Mouse (Mus musculus): ENCODE data around the gene Snx22. TPM values are rescaled to one million over a fixed set of nuclear protein-coding genes. Genes with fewer than 3 reads are reported as not detected.

The Snx22 gene
- polyA plus RNA-seq, 1 experiment: 0.16 TPM

DNA sequence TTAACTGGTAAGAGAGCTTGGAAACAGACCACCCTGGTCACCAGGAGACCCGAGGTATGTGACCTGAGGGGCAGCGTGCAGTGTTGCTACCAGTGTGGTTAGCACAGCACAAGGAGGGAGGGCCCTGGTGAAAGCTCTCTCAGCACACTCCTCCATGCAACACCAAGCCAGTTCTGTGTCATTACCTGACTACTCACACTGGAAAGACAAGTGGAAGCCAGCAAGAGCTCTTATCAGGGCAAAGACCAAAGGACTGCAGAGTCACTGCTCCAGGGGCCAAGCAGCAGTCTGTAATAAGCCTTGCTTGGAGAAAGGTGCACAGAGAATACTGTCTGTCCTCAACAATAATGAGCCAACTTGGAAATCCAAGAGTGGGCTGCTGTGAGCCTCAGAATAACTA, 23.1 kb upstream of the Snx22 start:
- peaks cover 24% of the 10 kb centered on the region for H3K4me1 ChIP-seq
- peaks cover 99% of the 10 kb centered on the region for H3K36me3 ChIP-seq (replicated peaks; ENCODE audit: low read length)
- H3K9me3 ChIP-seq: no peaks in the 10 kb centered on the region
- TF ChIP-seq GATA1 (IDR thresholded peaks at IDR 0.05; ENCODE audit: borderline replicate concordance, low read length) (no peak), FLI1 (IDR thresholded peaks at IDR 0.05; ENCODE audit: low read length) (no peak)
- H3K27me3 ChIP-seq (replicated peaks): no peaks in the 10 kb centered on the region
- H3K4me3 ChIP-seq (replicated peaks): peak overlapping the region; percentile 25

DNA sequence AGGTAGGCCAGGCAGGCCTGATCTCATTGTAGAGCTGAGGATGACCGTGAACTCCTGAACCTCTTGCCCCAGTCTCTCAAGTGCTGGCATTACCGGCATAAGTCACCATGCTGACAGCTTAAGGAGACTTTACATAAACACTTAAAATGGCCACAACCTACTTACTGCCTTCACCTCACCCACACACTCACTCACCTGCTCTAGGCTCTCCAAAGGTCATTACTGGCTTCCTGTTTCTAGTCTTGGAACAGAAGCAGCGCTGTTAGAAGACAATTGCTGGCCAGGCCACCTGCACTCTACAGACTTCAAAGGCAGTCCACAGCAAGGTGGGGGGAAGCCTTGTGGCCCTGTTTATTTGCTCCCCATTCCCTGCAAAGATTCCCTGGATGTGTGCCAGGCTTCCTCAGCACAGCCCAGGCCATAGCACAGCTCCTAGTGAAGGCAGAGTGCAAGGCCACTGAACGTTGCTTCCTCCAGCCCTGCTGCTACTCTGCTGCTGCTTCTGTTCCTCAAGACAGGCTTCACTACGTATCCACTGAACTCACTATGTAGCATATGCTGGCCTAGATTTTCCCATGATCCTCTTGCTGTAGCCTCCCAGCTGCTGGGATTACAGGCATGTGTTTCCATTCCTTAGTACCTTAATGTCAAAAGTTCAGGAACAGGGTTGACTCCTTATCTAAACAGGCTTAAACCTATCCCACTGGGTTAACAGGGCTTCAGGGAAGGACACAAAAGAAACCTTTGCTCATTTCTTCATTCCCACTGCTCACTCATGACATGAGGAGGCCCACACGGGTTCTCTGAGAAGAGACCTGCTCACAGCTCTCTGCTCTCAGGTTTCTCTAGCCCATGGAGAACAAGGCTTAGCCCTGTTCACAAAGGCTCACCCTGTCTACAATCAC, 22.1 kb upstream of the Snx22 start:
- TF ChIP-seq FLI1 (IDR thresholded peaks at IDR 0.05; ENCODE audit: low read length) (no peak), GATA1 (IDR thresholded peaks at IDR 0.05; ENCODE audit: borderline replicate concordance, low read length) (no peak)
- Histone ChIP-seq H3K4me1 (peaks cover 24% of the 10 kb centered on the region), H3K4me3 (replicated peaks) (no peak overlapping the region), H3K9me3 (no peaks in the 10 kb centered on the region), H3K36me3 (replicated peaks; ENCODE audit: low read length) (peaks cover 98% of the 10 kb centered on the region), H3K27me3 (replicated peaks) (no peaks in the 10 kb centered on the region)

- H3K4me3 ChIP-seq (replicated peaks): no peak overlapping the region
- TF ChIP-seq FLI1 (IDR thresholded peaks at IDR 0.05; ENCODE audit: low read length) (no peak), GATA1 (IDR thresholded peaks at IDR 0.05; ENCODE audit: borderline replicate concordance, low read length) (no peak)
- peaks cover 98% of the 10 kb centered on the region for H3K36me3 ChIP-seq (replicated peaks; ENCODE audit: low read length)
- H3K27me3 ChIP-seq (replicated peaks): no peaks in the 10 kb centered on the region
- H3K9me3 ChIP-seq: no peaks in the 10 kb centered on the region
- H3K4me1 ChIP-seq: peaks cover 24% of the 10 kb centered on the region
Observed at GRCm38 (mm10) chr9:66090593-66091244, 21.2 kb upstream of the Snx22 start.

DNA sequence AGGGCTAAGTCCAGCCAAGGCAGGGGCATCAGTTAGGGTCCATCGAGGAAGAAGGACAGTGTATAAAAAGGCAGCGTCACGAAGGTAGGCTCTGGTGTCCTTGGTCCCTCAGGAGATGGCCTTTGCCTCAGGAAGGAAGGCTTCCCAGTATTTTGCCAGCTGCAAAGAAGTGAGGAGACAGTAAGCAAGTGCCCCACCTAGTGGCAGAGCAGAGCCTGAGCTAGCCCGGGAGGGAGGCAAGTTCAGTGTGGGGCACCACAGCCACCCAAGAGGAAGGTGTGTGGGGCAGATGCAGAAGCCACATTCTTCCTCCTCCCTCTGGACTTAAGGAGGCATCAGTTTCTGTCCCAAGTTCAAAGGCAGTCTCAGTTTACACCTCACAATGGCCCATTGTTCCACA, 18.9 kb upstream of the Snx22 start:
- H3K36me3 ChIP-seq (replicated peaks; ENCODE audit: low read length): peaks cover 80% of the 10 kb centered on the region
- no peaks in the 10 kb centered on the region for H3K27me3 ChIP-seq (replicated peaks)
- peaks cover 21% of the 10 kb centered on the region for H3K4me1 ChIP-seq
- TF ChIP-seq GATA1 (IDR thresholded peaks at IDR 0.05; ENCODE audit: borderline replicate concordance, low read length) (no peak), FLI1 (IDR thresholded peaks at IDR 0.05; ENCODE audit: low read length) (no peak)
- H3K9me3 ChIP-seq: no peaks in the 10 kb centered on the region
- H3K4me3 ChIP-seq (replicated peaks): no peak overlapping the region

DNA sequence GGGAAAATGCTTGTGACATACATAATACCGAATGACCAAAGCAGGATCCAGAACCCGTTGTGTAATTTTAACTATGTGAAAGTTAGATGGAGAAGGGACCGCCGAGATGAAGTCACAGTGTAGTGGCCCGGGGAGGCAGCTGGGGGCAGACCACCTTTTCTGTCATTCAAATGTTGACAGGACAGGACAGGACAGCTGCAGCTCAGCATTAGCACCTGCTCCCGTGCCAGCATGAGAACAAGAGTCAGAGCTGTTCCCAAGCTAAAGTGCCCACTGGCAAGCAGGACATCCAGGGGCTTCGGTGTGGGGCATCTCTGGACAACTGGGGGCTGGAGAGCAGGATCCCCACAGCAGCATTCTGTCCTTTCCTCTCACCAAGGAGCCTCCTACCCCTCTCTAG, 17.5 kb upstream of the Snx22 start:
- no peaks in the 10 kb centered on the region for H3K27me3 ChIP-seq (replicated peaks)
- H3K4me3 ChIP-seq (replicated peaks): no peak overlapping the region
- TF ChIP-seq GATA1 (IDR thresholded peaks at IDR 0.05; ENCODE audit: borderline replicate concordance, low read length) (no peak), FLI1 (IDR thresholded peaks at IDR 0.05; ENCODE audit: low read length) (no peak)
- H3K9me3 ChIP-seq: no peaks in the 10 kb centered on the region
- H3K36me3 ChIP-seq (replicated peaks; ENCODE audit: low read length): peaks cover 67% of the 10 kb centered on the region
- H3K4me1 ChIP-seq: peaks cover 7% of the 10 kb centered on the region; the same call in 1 of the 2 replicates

GRCm38 (mm10) chr9:66084171-66084570, 14.7 kb upstream of the Snx22 start:
- Histone ChIP-seq H3K4me1 (peaks cover 9% of the 10 kb centered on the region), H3K9me3 (no peaks in the 10 kb centered on the region), H3K36me3 (replicated peaks; ENCODE audit: low read length) (peaks cover 39% of the 10 kb centered on the region), H3K27me3 (replicated peaks) (peaks cover 11% of the 10 kb centered on the region), H3K4me3 (replicated peaks) (no peak overlapping the region)
- TF ChIP-seq GATA1 (IDR thresholded peaks at IDR 0.05; ENCODE audit: borderline replicate concordance, low read length): no peak
- TF ChIP-seq FLI1 (IDR thresholded peaks at IDR 0.05; ENCODE audit: low read length): no peak

DNA sequence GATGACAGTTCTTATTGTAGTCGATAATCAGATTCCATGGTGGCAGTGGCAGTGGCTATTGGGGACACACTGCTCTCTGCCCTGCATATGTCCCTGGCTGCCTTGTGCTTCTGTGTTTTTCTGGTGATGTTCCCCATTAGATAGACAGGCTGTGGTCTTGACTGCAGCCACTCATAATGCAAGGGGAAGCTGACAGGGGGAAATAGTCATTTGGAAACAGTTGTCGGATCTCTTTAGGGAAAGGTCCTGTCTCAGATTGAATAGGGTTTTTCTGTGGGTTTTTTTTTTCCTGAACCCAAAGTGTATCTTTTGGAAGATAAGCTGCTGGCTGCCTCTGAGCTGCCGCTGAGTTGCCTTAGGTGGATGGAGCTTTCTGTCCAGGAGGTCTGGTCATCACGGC, 12.5 kb upstream of the Snx22 start:
- Histone ChIP-seq H3K36me3 (replicated peaks; ENCODE audit: low read length) (peaks cover 17% of the 10 kb centered on the region), H3K4me1 (peaks cover 9% of the 10 kb centered on the region), H3K4me3 (replicated peaks) (no peak overlapping the region), H3K9me3 (no peaks in the 10 kb centered on the region), H3K27me3 (replicated peaks) (peaks cover 24% of the 10 kb centered on the region)
- TF ChIP-seq FLI1 (IDR thresholded peaks at IDR 0.05; ENCODE audit: low read length) (no peak), GATA1 (IDR thresholded peaks at IDR 0.05; ENCODE audit: borderline replicate concordance, low read length) (no peak)

- peaks cover 7% of the 10 kb centered on the region for H3K36me3 ChIP-seq (replicated peaks; ENCODE audit: low read length)
- peaks cover 9% of the 10 kb centered on the region for H3K4me1 ChIP-seq
- H3K9me3 ChIP-seq: no peaks in the 10 kb centered on the region
- H3K4me3 ChIP-seq (replicated peaks): no peak overlapping the region
- TF ChIP-seq GATA1 (IDR thresholded peaks at IDR 0.05; ENCODE audit: borderline replicate concordance, low read length) (no peak), FLI1 (IDR thresholded peaks at IDR 0.05; ENCODE audit: low read length) (no peak)
- peaks cover 28% of the 10 kb centered on the region for H3K27me3 ChIP-seq (replicated peaks)
Observed at GRCm38 (mm10) chr9:66080804-66081459, 11.4 kb upstream of the Snx22 start.

- Histone ChIP-seq H3K36me3 (replicated peaks; ENCODE audit: low read length) (no peaks in the 10 kb centered on the region), H3K4me1 (peaks cover 9% of the 10 kb centered on the region), H3K9me3 (peaks cover 14% of the 10 kb centered on the region), H3K4me3 (replicated peaks) (no peak overlapping the region), H3K27me3 (replicated peaks) (peaks cover 42% of the 10 kb centered on the region)
- TF ChIP-seq GATA1 (IDR thresholded peaks at IDR 0.05; ENCODE audit: borderline replicate concordance, low read length) (no peak), FLI1 (IDR thresholded peaks at IDR 0.05; ENCODE audit: low read length) (no peak)
Observed at GRCm38 (mm10) chr9:66078493-66078892, 9.0 kb upstream of the Snx22 start.

Data from megakaryocyte, embryonic 14.5 days (primary cell).